Mouse (Mus musculus): ENCODE data around the gene Btla. TPM values are rescaled to one million over a fixed set of nuclear protein-coding genes. Genes with fewer than 3 reads are reported as not detected.

Gene Btla
- polyA plus RNA-seq, 1 experiment from 2014 or later: 0.21 TPM

- Histone ChIP-seq H3K4me3 (ENCODE audit: low read depth, low read length) (no peak overlapping the region), H3K4me1 (ENCODE audit: control insufficient read depth, insufficient read depth, low read length) (no peaks in the 10 kb centered on the region), H3K9ac (replicated peaks; ENCODE audit: low read depth, low read length) (no peak overlapping the region), H3K4me2 (ENCODE audit: low read depth, low read length) (no peak overlapping the region), H3K36me3 (ENCODE audit: control insufficient read depth, insufficient read depth, low read length) (no peaks in the 10 kb centered on the region), H3K27me3 (ENCODE audit: control insufficient read depth, insufficient read depth, low read length) (no peaks in the 10 kb centered on the region), H3K27ac (ENCODE audit: low read depth, low read length) (no peak overlapping the region), H3K9me3 (ENCODE audit: control insufficient read depth, low read length) (no peaks in the 10 kb centered on the region)
- WGBS: 75% methylated on average over 3 of the region's 3 CpGs
- ATAC-seq (ENCODE audit: low read depth): no peak
These were observed 73.7 kb downstream of the Btla start for GRCm38 (mm10) chr16:45297806-45298205.

Other genes with a start within 250 kb of the Btla start
- gene Ccdc80, start 130.9 kb upstream of the Btla start, polyA plus RNA-seq (2014; fragmentation: Nextera tagmentation; extraction: Ambion mirVana): 15.6 and 22.4 TPM in 2 replicates
- gene Slc35a5, start 65.6 kb upstream of the Btla start, polyA plus RNA-seq (2014; fragmentation: Nextera tagmentation; extraction: Ambion mirVana): 36.8 and 43.9 TPM in 2 replicates
- gene Atg3, start 65.5 kb upstream of the Btla start, polyA plus RNA-seq (2014; fragmentation: Nextera tagmentation; extraction: Ambion mirVana): 51.5 and 55.7 TPM in 2 replicates
- gene Cd200, start 184.7 kb downstream of the Btla start, polyA plus RNA-seq (2014; fragmentation: Nextera tagmentation; extraction: Ambion mirVana): 332 and 392 TPM in 2 replicates

Measured in neural tube, embryonic 14.5 days (tissue).